Mouse (Mus musculus): ENCODE measurements around the gene Plekhd1. TPM values are rescaled to one million over a fixed set of nuclear protein-coding genes. Genes with fewer than 3 reads are reported as not detected.

Plekhd1 gene
- polyA plus RNA-seq, 1 experiment from 2014 or later: 4.6 TPM

- H3K4me3 ChIP-seq (ENCODE audit: low read depth, low read length): no peak overlapping the region
- no peak overlapping the region for H3K9ac ChIP-seq
- ATAC-seq (ENCODE audit: insufficient read depth) (no peak), DNase-seq (no peak)
- H3K36me3 ChIP-seq (ENCODE audit: insufficient read depth): no peaks in the 10 kb centered on the region
- no peak overlapping the region for H3K27ac ChIP-seq (ENCODE audit: low read depth)
- WGBS: 81% methylated on average over 15 of the region's 15 CpGs
- no peaks in the 10 kb centered on the region for H3K27me3 ChIP-seq (ENCODE audit: insufficient read depth, low read length)
- no peak overlapping the region for H3K4me2 ChIP-seq
- no peaks in the 10 kb centered on the region for H3K4me1 ChIP-seq (ENCODE audit: insufficient read depth)
- H3K9me3 ChIP-seq (ENCODE audit: low read depth, low read length): no peaks in the 10 kb centered on the region
- no peak for TF ChIP-seq CTCF (IDR thresholded peaks at IDR 0.05; ENCODE audit: low read depth)
Observed at GRCm38 (mm10) chr12:80721458-80721857, 29.1 kb downstream of the Plekhd1 start.

- Histone ChIP-seq H3K27me3 (ENCODE audit: insufficient read depth, low read length) (no peaks in the 10 kb centered on the region), H3K9me3 (ENCODE audit: low read depth, low read length) (no peaks in the 10 kb centered on the region), H3K4me2 (no peak overlapping the region), H3K36me3 (ENCODE audit: insufficient read depth) (no peaks in the 10 kb centered on the region), H3K4me3 (ENCODE audit: low read depth, low read length) (no peak overlapping the region), H3K27ac (ENCODE audit: low read depth) (no peak overlapping the region), H3K9ac (0 out of 2 replicates have a peak overlapping the region, but pooled peaks have one; percentile 6), H3K4me1 (ENCODE audit: insufficient read depth) (no peaks in the 10 kb centered on the region)
- 21% methylated on average over 10 of the region's 10 CpGs for WGBS
- peak; percentile 91 for TF ChIP-seq CTCF (IDR thresholded peaks at IDR 0.05; ENCODE audit: low read depth)
- peak; percentile 89 for DNase-seq
- no peak for ATAC-seq (ENCODE audit: insufficient read depth)
Observed at GRCm38 (mm10) chr12:80724853-80725559, 32.6 kb downstream of the Plekhd1 start.

GRCm38 (mm10) chr12:80728207-80728606 lies 35.8 kb downstream of the Plekhd1 start:
- Histone ChIP-seq H3K27ac (ENCODE audit: low read depth) (no peak overlapping the region), H3K27me3 (ENCODE audit: insufficient read depth, low read length) (no peaks in the 10 kb centered on the region), H3K4me1 (ENCODE audit: insufficient read depth) (no peaks in the 10 kb centered on the region), H3K9me3 (ENCODE audit: low read depth, low read length) (no peaks in the 10 kb centered on the region), H3K4me3 (ENCODE audit: low read depth, low read length) (no peak overlapping the region), H3K36me3 (ENCODE audit: insufficient read depth) (no peaks in the 10 kb centered on the region), H3K4me2 (no peak overlapping the region), H3K9ac (no peak overlapping the region)
- DNase-seq: no peak
- 4% methylated on average over 1 of the region's 1 CpGs for WGBS
- ATAC-seq (ENCODE audit: insufficient read depth): no peak
- TF ChIP-seq CTCF (IDR thresholded peaks at IDR 0.05; ENCODE audit: low read depth): no peak

GRCm38 (mm10) chr12:80728814-80729213 lies 36.4 kb downstream of the Plekhd1 start:
- no peak for ATAC-seq (ENCODE audit: insufficient read depth)
- H3K4me2 ChIP-seq: no peak overlapping the region
- 48% methylated on average over 2 of the region's 2 CpGs for WGBS
- no peaks in the 10 kb centered on the region for H3K27me3 ChIP-seq (ENCODE audit: insufficient read depth, low read length)
- no peaks in the 10 kb centered on the region for H3K36me3 ChIP-seq (ENCODE audit: insufficient read depth)
- H3K9ac ChIP-seq: no peak overlapping the region
- no peak overlapping the region for H3K4me3 ChIP-seq (ENCODE audit: low read depth, low read length)
- H3K27ac ChIP-seq (ENCODE audit: low read depth): no peak overlapping the region
- H3K9me3 ChIP-seq (ENCODE audit: low read depth, low read length): no peaks in the 10 kb centered on the region
- peak; percentile 58 for TF ChIP-seq CTCF (IDR thresholded peaks at IDR 0.05; ENCODE audit: low read depth)
- H3K4me1 ChIP-seq (ENCODE audit: insufficient read depth): no peaks in the 10 kb centered on the region
- DNase-seq: peak; percentile 43

- Histone ChIP-seq H3K36me3 (ENCODE audit: insufficient read depth) (no peaks in the 10 kb centered on the region), H3K27me3 (ENCODE audit: insufficient read depth, low read length) (no peaks in the 10 kb centered on the region), H3K9me3 (ENCODE audit: low read depth, low read length) (no peaks in the 10 kb centered on the region), H3K9ac (no peak overlapping the region), H3K27ac (ENCODE audit: low read depth) (no peak overlapping the region), H3K4me1 (ENCODE audit: insufficient read depth) (no peaks in the 10 kb centered on the region), H3K4me2 (no peak overlapping the region), H3K4me3 (ENCODE audit: low read depth, low read length) (no peak overlapping the region)
- DNase-seq (peak; percentile 69), ATAC-seq (ENCODE audit: insufficient read depth) (peak; percentile 69)
- WGBS: 56% methylated on average over 12 of the region's 12 CpGs
- no peak for TF ChIP-seq CTCF (IDR thresholded peaks at IDR 0.05; ENCODE audit: low read depth)
Observed at GRCm38 (mm10) chr12:80729758-80730530, 37.6 kb downstream of the Plekhd1 start.

- Histone ChIP-seq H3K27me3 (ENCODE audit: insufficient read depth, low read length) (no peaks in the 10 kb centered on the region), H3K4me3 (ENCODE audit: low read depth, low read length) (no peak overlapping the region), H3K9ac (no peak overlapping the region), H3K36me3 (ENCODE audit: insufficient read depth) (no peaks in the 10 kb centered on the region), H3K4me2 (peak overlapping the region; percentile 25; the same call in 1 of the 2 replicates), H3K4me1 (ENCODE audit: insufficient read depth) (no peaks in the 10 kb centered on the region), H3K9me3 (ENCODE audit: low read depth, low read length) (no peaks in the 10 kb centered on the region), H3K27ac (ENCODE audit: low read depth) (no peak overlapping the region)
- ATAC-seq (ENCODE audit: insufficient read depth) (peak; percentile 81), DNase-seq (peak; percentile 88)
- peak; percentile 78 for TF ChIP-seq CTCF (IDR thresholded peaks at IDR 0.05; ENCODE audit: low read depth)
- 8% methylated on average over 9 of the region's 9 CpGs for WGBS
Observed at GRCm38 (mm10) chr12:80730567-80730966, 38.2 kb downstream of the Plekhd1 start.

All from lung, embryonic 14.5 days (tissue).